Mouse (Mus musculus): ENCODE data around the gene Nepro. TPM values are rescaled to one million over a fixed set of nuclear protein-coding genes. Genes with fewer than 3 reads are reported as not detected.

The Nepro gene
- polyA plus RNA-seq, 1 experiment from 2014 or later, result 12.6 TPM

- 0 out of 2 replicates have a peak, but pooled peaks have one; percentile 34 for ATAC-seq (replicated peaks; ENCODE audit: insufficient number of reproducible peaks, low FRiP score, low TSS enrichment, low read depth)
- Histone ChIP-seq H3K27ac (replicated peaks; ENCODE audit: low read depth, low read length) (no peak overlapping the region; the same call in 1 of the 2 replicates), H3K4me3 (ENCODE audit: low read depth, low read length) (no peak overlapping the region), H3K9me3 (replicated peaks; ENCODE audit: control insufficient read depth, low read length) (no peaks in the 10 kb centered on the region), H3K36me3 (replicated peaks; ENCODE audit: control insufficient read depth, insufficient read depth, low read depth, low read length) (no peaks in the 10 kb centered on the region), H3K4me2 (ENCODE audit: low read depth, low read length) (no peak overlapping the region), H3K4me1 (ENCODE audit: control insufficient read depth, insufficient read depth, low read length) (no peaks in the 10 kb centered on the region), H3K27me3 (ENCODE audit: control insufficient read depth, insufficient read depth, low read length) (no peaks in the 10 kb centered on the region), H3K9ac (replicated peaks; ENCODE audit: low read length) (no peak overlapping the region)
- DNase-seq (ENCODE audit: low spot score), result peak; percentile 79
- 35% methylated on average over 10 of the region's 10 CpGs for WGBS
Observed at GRCm38 (mm10) chr16:44716305-44717140, 7.6 kb upstream of the Nepro start.

- no peak overlapping the region for H3K27ac ChIP-seq (replicated peaks; ENCODE audit: low read depth, low read length)
- H3K36me3 ChIP-seq (replicated peaks; ENCODE audit: control insufficient read depth, insufficient read depth, low read depth, low read length), result no peaks in the 10 kb centered on the region
- DNase-seq (ENCODE audit: low spot score) (no peak), ATAC-seq (replicated peaks; ENCODE audit: insufficient number of reproducible peaks, low FRiP score, low TSS enrichment, low read depth) (peak; percentile 70; the same call in 1 of the 2 replicates)
- H3K4me3 ChIP-seq (ENCODE audit: low read depth, low read length), result no peak overlapping the region
- H3K27me3 ChIP-seq (ENCODE audit: control insufficient read depth, insufficient read depth, low read length), result no peaks in the 10 kb centered on the region
- H3K9me3 ChIP-seq (replicated peaks; ENCODE audit: control insufficient read depth, low read length), result no peaks in the 10 kb centered on the region
- H3K4me1 ChIP-seq (ENCODE audit: control insufficient read depth, insufficient read depth, low read length), result no peaks in the 10 kb centered on the region
- no peak overlapping the region for H3K9ac ChIP-seq (replicated peaks; ENCODE audit: low read length)
- WGBS, result 67% methylated on average over 2 of the region's 2 CpGs
- H3K4me2 ChIP-seq (ENCODE audit: low read depth, low read length), result no peak overlapping the region
Observed at GRCm38 (mm10) chr16:44717141-44717634, 6.9 kb upstream of the Nepro start.

- WGBS, result 83% methylated on average over 2 of the region's 2 CpGs
- DNase-seq (ENCODE audit: low spot score) (no peak), ATAC-seq (replicated peaks; ENCODE audit: insufficient number of reproducible peaks, low FRiP score, low TSS enrichment, low read depth) (no peak)
- Histone ChIP-seq H3K27ac (replicated peaks; ENCODE audit: low read depth, low read length) (no peak overlapping the region), H3K4me3 (ENCODE audit: low read depth, low read length) (no peak overlapping the region), H3K9me3 (replicated peaks; ENCODE audit: control insufficient read depth, low read length) (no peaks in the 10 kb centered on the region), H3K4me2 (ENCODE audit: low read depth, low read length) (no peak overlapping the region), H3K9ac (replicated peaks; ENCODE audit: low read length) (no peak overlapping the region), H3K36me3 (replicated peaks; ENCODE audit: control insufficient read depth, insufficient read depth, low read depth, low read length) (no peaks in the 10 kb centered on the region), H3K27me3 (ENCODE audit: control insufficient read depth, insufficient read depth, low read length) (no peaks in the 10 kb centered on the region), H3K4me1 (ENCODE audit: control insufficient read depth, insufficient read depth, low read length) (no peaks in the 10 kb centered on the region)
Observed at GRCm38 (mm10) chr16:44717838-44718237, 6.3 kb upstream of the Nepro start.

GRCm38 (mm10) chr16:44719349-44719748 lies 4.8 kb upstream of the Nepro start:
- no peaks in the 10 kb centered on the region for H3K9me3 ChIP-seq (replicated peaks; ENCODE audit: control insufficient read depth, low read length)
- no peak overlapping the region for H3K9ac ChIP-seq (replicated peaks; ENCODE audit: low read length)
- H3K4me3 ChIP-seq (ENCODE audit: low read depth, low read length), result no peak overlapping the region
- ATAC-seq (replicated peaks; ENCODE audit: insufficient number of reproducible peaks, low FRiP score, low TSS enrichment, low read depth), result no peak
- WGBS, result 80% methylated on average over 7 of the region's 7 CpGs
- DNase-seq (ENCODE audit: low spot score), result no peak
- H3K27ac ChIP-seq (replicated peaks; ENCODE audit: low read depth, low read length), result no peak overlapping the region
- H3K4me2 ChIP-seq (ENCODE audit: low read depth, low read length), result no peak overlapping the region
- H3K27me3 ChIP-seq (ENCODE audit: control insufficient read depth, insufficient read depth, low read length), result no peaks in the 10 kb centered on the region
- no peaks in the 10 kb centered on the region for H3K4me1 ChIP-seq (ENCODE audit: control insufficient read depth, insufficient read depth, low read length)
- no peaks in the 10 kb centered on the region for H3K36me3 ChIP-seq (replicated peaks; ENCODE audit: control insufficient read depth, insufficient read depth, low read depth, low read length)

- Histone ChIP-seq H3K27me3 (ENCODE audit: control insufficient read depth, insufficient read depth, low read length) (no peaks in the 10 kb centered on the region), H3K9me3 (replicated peaks; ENCODE audit: control insufficient read depth, low read length) (no peaks in the 10 kb centered on the region), H3K4me3 (ENCODE audit: low read depth, low read length) (no peak overlapping the region), H3K9ac (replicated peaks; ENCODE audit: low read length) (no peak overlapping the region), H3K4me2 (ENCODE audit: low read depth, low read length) (no peak overlapping the region), H3K27ac (replicated peaks; ENCODE audit: low read depth, low read length) (no peak overlapping the region), H3K4me1 (ENCODE audit: control insufficient read depth, insufficient read depth, low read length) (no peaks in the 10 kb centered on the region), H3K36me3 (replicated peaks; ENCODE audit: control insufficient read depth, insufficient read depth, low read depth, low read length) (no peaks in the 10 kb centered on the region)
- WGBS, result 77% methylated on average over 3 of the region's 3 CpGs
- ATAC-seq (replicated peaks; ENCODE audit: insufficient number of reproducible peaks, low FRiP score, low TSS enrichment, low read depth) (no peak), DNase-seq (ENCODE audit: low spot score) (peak; percentile 52)
Observed at GRCm38 (mm10) chr16:44720518-44720917, 3.6 kb upstream of the Nepro start.

GRCm38 (mm10) chr16:44722666-44723065 lies 1.4 kb upstream of the Nepro start:
- WGBS, result 73% methylated on average over 2 of the region's 2 CpGs
- Histone ChIP-seq H3K27ac (replicated peaks; ENCODE audit: low read depth, low read length) (no peak overlapping the region), H3K4me2 (ENCODE audit: low read depth, low read length) (no peak overlapping the region), H3K4me3 (ENCODE audit: low read depth, low read length) (no peak overlapping the region), H3K4me1 (ENCODE audit: control insufficient read depth, insufficient read depth, low read length) (no peaks in the 10 kb centered on the region), H3K9ac (replicated peaks; ENCODE audit: low read length) (no peak overlapping the region), H3K36me3 (replicated peaks; ENCODE audit: control insufficient read depth, insufficient read depth, low read depth, low read length) (no peaks in the 10 kb centered on the region), H3K27me3 (ENCODE audit: control insufficient read depth, insufficient read depth, low read length) (no peaks in the 10 kb centered on the region), H3K9me3 (replicated peaks; ENCODE audit: control insufficient read depth, low read length) (no peaks in the 10 kb centered on the region)
- ATAC-seq (replicated peaks; ENCODE audit: insufficient number of reproducible peaks, low FRiP score, low TSS enrichment, low read depth) (no peak), DNase-seq (ENCODE audit: low spot score) (no peak)

GRCm38 (mm10) chr16:44724847-44725246 lies 746 bp downstream of the Nepro start:
- Histone ChIP-seq H3K27me3 (ENCODE audit: control insufficient read depth, insufficient read depth, low read length) (no peaks in the 10 kb centered on the region), H3K4me2 (ENCODE audit: low read depth, low read length) (peak overlapping the region; percentile 51), H3K9ac (replicated peaks; ENCODE audit: low read length) (peak overlapping the region; percentile 65), H3K36me3 (replicated peaks; ENCODE audit: control insufficient read depth, insufficient read depth, low read depth, low read length) (no peaks in the 10 kb centered on the region), H3K9me3 (replicated peaks; ENCODE audit: control insufficient read depth, low read length) (no peaks in the 10 kb centered on the region), H3K4me1 (ENCODE audit: control insufficient read depth, insufficient read depth, low read length) (no peaks in the 10 kb centered on the region), H3K4me3 (ENCODE audit: low read depth, low read length) (peak overlapping the region; percentile 63), H3K27ac (replicated peaks; ENCODE audit: low read depth, low read length) (peak overlapping the region; percentile 53; the same call in 1 of the 2 replicates)
- DNase-seq (ENCODE audit: low spot score) (peak; percentile 82), ATAC-seq (replicated peaks; ENCODE audit: insufficient number of reproducible peaks, low FRiP score, low TSS enrichment, low read depth) (no peak; the same call in 1 of the 2 replicates)
- WGBS, result 0% methylated on average over 14 of the region's 14 CpGs

Measured in embryonic facial prominence, embryonic 11.5 days (tissue).